Mouse (Mus musculus) heart, adult 2 months (tissue): ENCODE measurements around the gene Slc16a3.

Experiments
- EP300 ChIP-seq: fragments of 200-500 bp; IDR thresholded peaks from 2 replicates; pipeline ENCODE4 v1.6.1; 2011; ENCODE audit warnings: low read depth, low read length, control low read depth; ENCODE audit not compliant: insufficient read depth
- POLR2A ChIP-seq: fragments of 200-500 bp; IDR thresholded peaks from 2 replicates; pipeline ENCODE4 v1.6.1; 2011; ENCODE audit warnings: mild to moderate bottlenecking, low read depth, low read length, control low read depth; ENCODE audit not compliant: insufficient read depth

GRCm38 (mm10) chr11:120989523-120989922 is 41.2 kb downstream of the Slc16a3 start:
- TF ChIP-seq POLR2A (no peak), EP300 (no peak)
